ENCODE assay signal across 10 mouse cellular contexts in the genomic region with DNA sequence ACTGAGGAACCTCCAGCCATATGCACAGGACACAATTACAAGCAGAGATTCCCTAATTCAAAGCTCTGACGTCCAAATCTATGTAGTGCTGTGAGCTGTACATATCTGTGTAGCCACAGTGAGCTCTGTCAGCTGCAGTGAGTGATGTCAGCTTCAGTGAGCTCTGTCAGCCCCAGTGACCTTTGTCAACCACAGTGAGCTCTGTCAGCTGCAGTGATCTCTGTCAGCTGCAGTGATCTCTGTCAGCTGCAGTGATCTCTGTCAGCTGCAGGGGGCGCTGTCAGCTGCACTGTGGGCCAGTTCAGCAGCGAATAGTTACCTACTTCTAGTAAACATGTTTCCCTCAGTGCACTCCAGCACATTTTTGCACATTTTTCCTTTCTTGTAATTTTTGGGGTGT. TPM values are rescaled to one million over a fixed set of nuclear protein-coding genes. Genes with fewer than 3 reads are reported as not detected.
DNase-seq lines count a peak whose midpoint lies in the region; ATAC-seq and TF ChIP-seq lines count a peak whose summit lies in the region.
"Had no signal": no experiment of that assay in that cellular context is flagged by ENCODE, and none has a peak within 500 bp of the region (broad histone marks: within the 10 kb centered on the region; RNA-seq: fewer than 3 reads in every experiment).

No protein-coding gene starts in this region.

- no peak overlapping the region for H3K27ac ChIP-seq in intestine, embryonic 14.5 days (ENCODE audit: low read depth)
- no peak overlapping the region for H3K27ac ChIP-seq in intestine, embryonic 16.5 days (ENCODE audit: low read length)
- no peak overlapping the region for H3K27ac ChIP-seq in ES-E14 (ENCODE audit: insufficient read depth, low read depth, low read length, poor library complexity, severe bottlenecking)
- H3K27ac ChIP-seq in embryonic facial prominence, embryonic 15.5 days (replicated peaks), result no peak overlapping the region
- H3K27ac ChIP-seq: lung, embryonic 15.5 days had no signal

- no peak overlapping the region for H3K4me2 ChIP-seq in intestine, embryonic 14.5 days (ENCODE audit: low read length)
- H3K4me2 ChIP-seq in intestine, embryonic 16.5 days (ENCODE audit: low read depth, low read length), result no peak overlapping the region
- H3K4me2 ChIP-seq in embryonic facial prominence, embryonic 15.5 days (replicated peaks), result no peak overlapping the region
- H3K4me2 ChIP-seq: lung, embryonic 15.5 days had no signal

- DNase-seq in intestine, embryonic 14.5 days (ENCODE audit: low spot score), result peak; percentile 59
- DNase-seq in A20 (ENCODE audit: low read depth, low spot score) (peak; percentile 45), ES-E14 (ENCODE audit: low read depth, low spot score) (no peak)
- peak; percentile 11 to 47 for DNase-seq in left cerebral cortex, postnatal 10 days (ENCODE audit: extremely low spot score in 1 of 2, low spot score in 2 of 2)
- peak; percentile 54 for DNase-seq in right cerebral cortex, postnatal 4 days
- no peak for DNase-seq in urinary bladder, adult 18-20 months (ENCODE audit: low spot score in 2 of 2)

- peaks cover 15% of the 10 kb centered on the region; the same call in 1 of the 2 replicates for H3K27me3 ChIP-seq in intestine, embryonic 14.5 days (replicated peaks; ENCODE audit: control insufficient read depth, insufficient read depth, low read length)
- H3K27me3 ChIP-seq in intestine, embryonic 16.5 days (replicated peaks; ENCODE audit: control insufficient read depth, insufficient read depth, low read length), result peaks cover 3% of the 10 kb centered on the region; the same call in 1 of the 2 replicates
- H3K27me3 ChIP-seq in embryonic facial prominence, embryonic 15.5 days, result peaks cover 15% of the 10 kb centered on the region

- H3K4me3 ChIP-seq in intestine, embryonic 14.5 days (ENCODE audit: low read depth, low read length), result no peak overlapping the region
- H3K4me3 ChIP-seq in intestine, embryonic 16.5 days (ENCODE audit: low read length), result no peak overlapping the region
- no peak overlapping the region for H3K4me3 ChIP-seq in ES-E14 (ENCODE audit: insufficient read depth in 1 of 2, low read depth in 1 of 2, low read length in 2 of 2, poor library complexity in 1 of 2, severe bottlenecking in 1 of 2)
- no peak overlapping the region for H3K4me3 ChIP-seq in embryonic facial prominence, embryonic 15.5 days (replicated peaks)
- H3K4me3 ChIP-seq: erythroblast, embryonic 14.5 days; lung, embryonic 15.5 days had no signal

- no peaks in the 10 kb centered on the region for H3K4me1 ChIP-seq in intestine, embryonic 14.5 days (replicated peaks; ENCODE audit: control insufficient read depth, insufficient read depth, low read length)
- no peaks in the 10 kb centered on the region for H3K4me1 ChIP-seq in intestine, embryonic 16.5 days (ENCODE audit: control insufficient read depth, insufficient read depth, low read length)
- H3K4me1 ChIP-seq in ES-E14 (ENCODE audit: control insufficient read depth in 2 of 2, insufficient read depth in 2 of 2, low read length in 2 of 2, poor library complexity in 1 of 2), result no peaks in the 10 kb centered on the region; a peak in 1 of 4 replicates
- no peaks in the 10 kb centered on the region for H3K4me1 ChIP-seq in embryonic facial prominence, embryonic 15.5 days
- H3K4me1 ChIP-seq: lung, embryonic 15.5 days had no signal

- 22% methylated on average over 3 of the region's 3 CpGs for WGBS in intestine, embryonic 14.5 days
- WGBS in intestine, embryonic 16.5 days, result 24% methylated on average over 3 of the region's 3 CpGs
- WGBS in embryonic facial prominence, embryonic 15.5 days, result 15% methylated on average over 3 of the region's 3 CpGs

- no peak for ATAC-seq in intestine, embryonic 14.5 days (replicated peaks; ENCODE audit: low FRiP score, low TSS enrichment, low read depth)
- no peak; the same call in 1 of the 2 replicates for ATAC-seq in intestine, embryonic 16.5 days
- ATAC-seq in embryonic facial prominence, embryonic 15.5 days (ENCODE audit: insufficient number of reproducible peaks, low FRiP score, low TSS enrichment, low read depth), result 0 out of 2 replicates have a peak, but pooled peaks have one; percentile 57

- intact Hi-C loops in left cerebral cortex, postnatal 10 days (cut with DNase I), result loop anchor here (10.0 kb wide), 2 partner anchors 515 to 585 kb away; no protein-coding TSS in a partner anchor

- H3K9ac ChIP-seq in intestine, embryonic 14.5 days (ENCODE audit: low read length), result no peak overlapping the region
- H3K9ac ChIP-seq in intestine, embryonic 16.5 days (ENCODE audit: low read depth, low read length), result no peak overlapping the region
- H3K9ac ChIP-seq in ES-E14 (ENCODE audit: insufficient read depth, low read depth, low read length, poor library complexity, severe bottlenecking), result no peak overlapping the region
- no peak overlapping the region for H3K9ac ChIP-seq in embryonic facial prominence, embryonic 15.5 days
- H3K9ac ChIP-seq: lung, embryonic 15.5 days had no signal

- no peaks in the 10 kb centered on the region for H3K9me3 ChIP-seq in intestine, embryonic 14.5 days (ENCODE audit: control insufficient read depth, low read length)
- no peaks in the 10 kb centered on the region for H3K9me3 ChIP-seq in intestine, embryonic 16.5 days (ENCODE audit: control insufficient read depth, low read length)
- no peaks in the 10 kb centered on the region for H3K9me3 ChIP-seq in ES-E14 (ENCODE audit: control insufficient read depth, insufficient read depth, low read depth, low read length)
- no peaks in the 10 kb centered on the region for H3K9me3 ChIP-seq in embryonic facial prominence, embryonic 15.5 days (replicated peaks)
- H3K9me3 ChIP-seq: lung, embryonic 15.5 days had no signal

- in situ Hi-C loops in ES-E14 (cut with MboI; ENCODE audit: low sequenced_read_pairs in 2 of 2, unreplicated experiment in 2 of 2), result no loop called here

- no peaks in the 10 kb centered on the region for H3K36me3 ChIP-seq in intestine, embryonic 14.5 days (ENCODE audit: control insufficient read depth, insufficient read depth, low read length)
- H3K36me3 ChIP-seq in intestine, embryonic 16.5 days (ENCODE audit: control insufficient read depth, insufficient read depth, low read length), result no peaks in the 10 kb centered on the region
- H3K36me3 ChIP-seq in ES-E14 (ENCODE audit: control insufficient read depth, insufficient read depth, low read length, poor library complexity, severe bottlenecking), result no peaks in the 10 kb centered on the region
- H3K36me3 ChIP-seq in embryonic facial prominence, embryonic 15.5 days, result no peaks in the 10 kb centered on the region
- H3K36me3 ChIP-seq: lung, embryonic 15.5 days had no signal

TF ChIP-seq in ES-E14, 5 proteins besides CTCF, POLR2A, EP300 and RAD21:
- TF ChIP-seq ZNF384 (IDR thresholded peaks at IDR 0.05; ENCODE audit: low read depth, low read length) (no peak), ZC3H11A (IDR thresholded peaks at IDR 0.05; ENCODE audit: borderline replicate concordance, low read depth, low read length) (peak; percentile 62; the same call in 1 of the 2 replicates)

RNA-seq across cellular contexts. Expression of a gene that starts 10.2 kb away (rescaled TPM):
- 1.1 and 1.2 TPM in 2 replicates for polyA plus RNA-seq in intestine, embryonic 14.5 days (2014; fragmentation: Nextera tagmentation; extraction: Ambion mirVana)
- polyA plus RNA-seq in intestine, embryonic 16.5 days (2015; fragmentation: Nextera tagmentation; extraction: Ambion mirVana), result 0.47 and 0.84 TPM in 2 replicates
- 0.09 and 0.11 TPM in 2 replicates for total RNA-seq in ES-E14 (2012; rRNA removed)
- 1.5 and 2.1 TPM in 2 replicates for polyA plus RNA-seq in embryonic facial prominence, embryonic 15.5 days (2015; fragmentation: Nextera tagmentation; extraction: Ambion mirVana)
- total RNA-seq in left cerebral cortex, postnatal 10 days (2021), result not detected
- polyA plus RNA-seq: erythroblast, embryonic 14.5 days had no signal

Comparison
In these comparisons a context has a peak if more than half of its experiments do, and no peak if none do; other contexts are left out.
1. DNase-seq: peak in intestine, embryonic 14.5 days (single experiment), A20 (single experiment), left cerebral cortex, postnatal 10 days (2 of 2) and right cerebral cortex, postnatal 4 days (single experiment); none in ES-E14 (single experiment) and urinary bladder, adult 18-20 months (0 of 2).